Mouse (Mus musculus) liver, embryonic 14 days (tissue): ENCODE results near the gene Gm3286. TPM values are rescaled to one million over a fixed set of nuclear protein-coding genes. Genes with fewer than 3 reads are reported as not detected.

ENCODE experiments used
- polyA plus RNA-seq: library from polyadenylated mRNA; depleted of rRNA; stranded (reverse); fragments of >200 nt; gene quantifications from 2 replicates; pipeline ENCODE4 v1.2.3, GENCODE M21; 2012; rRNA removed

Gm3286 gene
- polyA plus RNA-seq: not detected in 2 replicates

DNA sequence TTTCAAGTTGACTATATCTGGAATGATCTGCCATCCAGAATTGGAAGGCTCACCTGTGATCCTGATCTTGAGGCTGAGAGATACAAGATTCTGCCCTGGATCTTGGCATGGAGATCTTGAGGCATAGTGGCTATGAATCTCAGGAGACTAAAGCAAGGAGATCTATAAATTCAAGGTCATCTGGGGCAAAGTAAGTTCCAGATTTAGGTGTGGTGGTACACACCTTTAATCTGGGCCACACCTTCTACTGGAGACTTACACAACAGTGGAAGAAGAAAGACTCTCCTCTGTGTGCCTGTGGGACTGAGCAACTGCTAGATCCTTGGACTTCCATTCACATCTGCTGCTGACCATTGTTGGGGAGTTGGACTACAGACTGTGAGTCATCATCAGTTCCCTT is at the start of gene Gm3286:
Gene Gm3286 (plus strand): TSS at position 301 of the 400 bp plus-strand sequence.

Other genes starting within 250 kb of the Gm3286 start
- gene Gm10424, start 238.0 kb upstream of the Gm3286 start, polyA plus RNA-seq: not detected in 2 replicates
- gene Gm3259, start 204.8 kb upstream of the Gm3286 start, polyA plus RNA-seq: not detected in 2 replicates
- not detected in 2 replicates for gene D5Ertd577e, start 54.0 kb upstream of the Gm3286 start, polyA plus RNA-seq
- not detected in 2 replicates for gene Gm7971, start 84.1 kb downstream of the Gm3286 start, polyA plus RNA-seq
- gene Gm7978, start 225.4 kb downstream of the Gm3286 start, polyA plus RNA-seq: not detected in 2 replicates
- gene Gm7982, start 231.3 kb downstream of the Gm3286 start, polyA plus RNA-seq: not detected in 2 replicates